Mouse (Mus musculus) olfactory bulb, adult 2 months (tissue): ENCODE measurements around the gene Lrrc8e. TPM values are rescaled to one million over a fixed set of nuclear protein-coding genes. Genes with fewer than 3 reads are reported as not detected.

Experiments
- H3K27ac ChIP-seq: fragments of 200-500 bp; 2 replicates; pipeline ENCODE4 v1.5.1; 2012; ENCODE audit warnings: low read depth, low read length; ENCODE audit not compliant: insufficient read depth
- H3K4me1 ChIP-seq: fragments of 200-500 bp; 2 replicates; pipeline ENCODE4 v1.6.1; 2012; ENCODE audit warnings: low read length; ENCODE audit not compliant: control insufficient read depth, insufficient read depth
- H3K4me3 ChIP-seq: fragments of 200-500 bp; 2 replicates; pipeline ENCODE4 v1.5.1; 2012; ENCODE audit warnings: mild to moderate bottlenecking, low read depth, low read length, moderate library complexity; ENCODE audit not compliant: insufficient read depth
- CTCF ChIP-seq: fragments of 200-500 bp; IDR thresholded peaks from 2 replicates; pipeline ENCODE4 v1.5.1; 2012; ENCODE audit warnings: low read depth, mild to moderate bottlenecking, low read length, moderate library complexity; ENCODE audit not compliant: insufficient read depth
- POLR2A ChIP-seq: fragments of 200-500 bp; IDR thresholded peaks from 2 replicates; pipeline ENCODE4 v1.6.1; 2012; ENCODE audit warnings: mild to moderate bottlenecking, low read depth, low read length, moderate library complexity; ENCODE audit not compliant: insufficient read depth
- WGBS: fragments of 180-500 bp; shearing (Covaris S2); methylation state at CpG from one replicate; pipeline ENCODE4 v1.1.7; 2018; 5-methylcytosine and 5-hydroxymethylcytosine counted together
- polyA plus RNA-seq: library from polyadenylated mRNA; stranded (reverse); fragments of >200 nt; gene quantifications from 2 replicates; pipeline ENCODE4 v1.2.4, GENCODE M21; 2012; ENCODE audit warnings: low replicate concordance; ENCODE audit not compliant: missing spikeins, insufficient read depth, insufficient read length

Lrrc8e gene
- polyA plus RNA-seq, 1 experiment, result not detected

DNA sequence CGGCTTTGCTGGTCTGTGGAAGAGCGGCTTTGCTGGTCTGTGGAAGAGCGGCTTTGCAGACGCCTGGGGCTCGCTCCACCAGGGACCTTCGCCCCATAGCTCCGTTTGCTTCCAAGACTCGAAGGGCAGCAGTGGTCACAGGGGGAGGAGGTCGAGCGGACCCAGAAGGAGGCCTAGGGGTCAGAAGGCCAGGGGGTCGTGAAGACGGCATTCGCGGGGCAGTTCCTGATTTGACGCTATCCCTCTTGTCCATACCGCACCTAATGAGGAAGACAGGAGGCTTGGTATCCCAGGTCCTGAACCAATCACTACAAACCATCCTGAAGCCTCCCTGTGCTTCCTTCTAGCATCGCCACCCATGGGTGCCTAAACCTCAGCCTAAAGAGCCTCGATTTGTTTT is 10.3 kb upstream of the Lrrc8e start:
- Histone ChIP-seq H3K27ac (no peak overlapping the region), H3K4me3 (peak overlapping the region; percentile 84), H3K4me1 (peaks cover 35% of the 10 kb centered on the region)
- WGBS, result 10% methylated on average over 18 of the region's 18 CpGs
- no peak for TF ChIP-seq CTCF
- no peak for TF ChIP-seq POLR2A

DNA sequence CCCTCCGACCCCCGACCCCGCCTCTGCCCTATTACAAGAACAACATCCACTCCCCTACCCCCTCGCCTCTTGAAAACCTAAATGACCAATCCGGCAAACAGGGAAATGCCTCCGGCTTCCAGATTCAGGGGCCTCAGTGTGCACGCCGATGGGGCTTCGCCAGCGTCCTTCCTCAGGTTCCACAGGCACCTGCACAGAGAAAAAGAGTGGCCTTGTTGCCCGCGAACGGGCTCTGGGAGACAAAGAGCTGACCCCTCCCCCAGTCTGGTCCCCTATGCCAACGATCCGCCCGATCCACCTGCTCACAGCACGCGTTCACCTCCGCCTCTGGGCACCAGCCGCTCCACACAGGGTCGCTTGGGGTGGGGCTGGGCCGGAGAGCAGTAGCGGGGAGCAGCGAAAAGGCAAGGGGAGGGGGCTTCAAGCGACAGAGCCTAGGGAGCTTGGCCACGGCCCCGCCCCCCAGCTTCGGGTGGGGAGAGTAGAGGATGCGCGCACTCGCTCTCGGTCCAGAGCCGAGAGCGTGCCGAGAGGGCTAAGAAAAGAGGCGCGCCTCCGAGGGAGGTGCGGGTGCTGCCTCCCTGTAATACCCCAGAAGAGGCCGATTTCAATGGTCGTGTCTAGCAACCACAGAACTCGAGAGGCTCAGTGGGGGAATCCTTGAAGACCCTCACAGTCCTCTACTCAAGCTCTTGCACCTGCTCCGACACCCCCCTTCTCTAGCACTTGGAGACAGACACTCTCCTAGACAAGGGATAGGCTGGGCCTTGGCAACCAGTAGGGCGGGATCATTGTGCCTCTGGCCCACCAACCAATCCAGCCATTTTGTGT is 9.6 kb upstream of the Lrrc8e start, which contains the start of gene Prr36:
TSS of gene Prr36 (minus strand) at position 669 of the 831 bp plus-strand sequence.
- H3K4me1 ChIP-seq, result peaks cover 35% of the 10 kb centered on the region
- peak within 1 kb of the TSS; percentile 84 for H3K4me3 ChIP-seq
- TF ChIP-seq CTCF (no peak), POLR2A (peak; percentile 57; the same call in 1 of the 2 replicates)
- H3K27ac ChIP-seq, result peak within 1 kb of the TSS; percentile 29; the same call in 1 of the 2 replicates
- under 1% methylated on average over 44 of the region's 44 CpGs for whole genome bisulfite sequencing

DNA sequence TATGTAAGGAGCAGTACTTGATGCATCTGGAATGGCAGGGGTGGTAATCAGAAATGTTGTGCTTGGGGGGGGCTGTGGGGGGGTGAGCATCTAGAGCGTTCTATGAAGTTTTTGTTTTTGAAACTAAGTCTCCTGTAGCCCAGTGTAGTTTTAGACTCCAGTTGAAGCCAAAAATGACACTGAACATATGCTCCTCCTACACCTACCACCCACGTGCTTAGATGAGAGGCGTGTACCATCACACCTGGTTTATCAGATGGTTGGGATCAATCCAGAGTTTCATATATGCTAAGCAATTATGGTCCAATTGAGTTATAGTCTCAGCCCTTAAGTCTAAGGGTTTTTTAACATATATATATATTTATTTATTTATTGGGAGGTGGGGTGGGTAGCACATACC is 7.0 kb upstream of the Lrrc8e start:
- Histone ChIP-seq H3K4me1 (peaks cover 15% of the 10 kb centered on the region), H3K4me3 (no peak overlapping the region), H3K27ac (no peak overlapping the region)
- 84% methylated on average over 3 of the region's 3 CpGs for WGBS
- no peak for TF ChIP-seq CTCF
- TF ChIP-seq POLR2A, result no peak

GRCm38 (mm10) chr8:4222059-4222458 is 4.6 kb upstream of the Lrrc8e start:
- peaks cover 10% of the 10 kb centered on the region; the same call in 1 of the 2 replicates for H3K4me1 ChIP-seq
- TF ChIP-seq POLR2A, result no peak
- no peak for TF ChIP-seq CTCF
- H3K4me3 ChIP-seq, result no peak overlapping the region
- H3K27ac ChIP-seq, result no peak overlapping the region

GRCm38 (mm10) chr8:4226323-4226722 is 304 bp upstream of the Lrrc8e start:
- Histone ChIP-seq H3K27ac (no peak overlapping the region), H3K4me3 (no peak overlapping the region), H3K4me1 (peaks cover 12% of the 10 kb centered on the region; the same call in 1 of the 2 replicates)
- TF ChIP-seq POLR2A (no peak), CTCF (no peak)
- WGBS, result 51% methylated on average over 4 of the region's 4 CpGs

- no peak for TF ChIP-seq POLR2A
- no peak for TF ChIP-seq CTCF
- no peak overlapping the region for H3K27ac ChIP-seq
- WGBS, result 94% methylated on average over 4 of the region's 4 CpGs
These were observed 1.3 kb downstream of the Lrrc8e start for GRCm38 (mm10) chr8:4227919-4228318.

DNA sequence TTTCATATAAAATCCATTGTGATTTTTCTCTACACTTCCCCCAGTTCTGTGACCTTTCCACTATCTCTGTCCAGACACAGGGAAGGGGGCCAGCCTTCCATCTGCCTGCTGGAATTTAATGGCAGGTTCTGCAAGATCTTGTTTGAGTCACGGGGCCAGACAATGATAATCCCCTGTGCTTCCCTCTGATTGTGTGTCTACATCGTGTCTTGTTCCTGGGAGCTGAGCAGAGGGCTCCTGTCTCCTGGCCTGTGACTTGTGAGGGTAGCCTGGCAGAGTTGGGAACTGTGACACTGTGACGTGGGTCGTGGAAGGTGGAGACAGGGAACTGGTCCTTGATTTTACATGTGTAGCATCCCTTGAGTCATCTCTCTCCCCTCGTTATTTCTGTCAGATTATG is 3.2 kb downstream of the Lrrc8e start:
- Histone ChIP-seq H3K4me3 (no peak overlapping the region), H3K27ac (no peak overlapping the region), H3K4me1 (peaks cover 12% of the 10 kb centered on the region; the same call in 1 of the 2 replicates)
- TF ChIP-seq CTCF, result no peak
- no peak for TF ChIP-seq POLR2A
- 71% methylated on average over 5 of the region's 5 CpGs for WGBS

More at GRCm38 (mm10) chr8:4227919-4228318, 1.3 kb downstream of the Lrrc8e start:
- no peak overlapping the region for H3K4me3 ChIP-seq
- H3K4me1 ChIP-seq, result peaks cover 12% of the 10 kb centered on the region; the same call in 1 of the 2 replicates

GRCm38 (mm10) chr8:4230612-4231351 is 4.2 kb downstream of the Lrrc8e start:
- no peak overlapping the region for H3K27ac ChIP-seq
- 62% methylated on average over 10 of the region's 10 CpGs for WGBS
- peaks cover 12% of the 10 kb centered on the region; the same call in 1 of the 2 replicates for H3K4me1 ChIP-seq
- TF ChIP-seq CTCF, result no peak
- TF ChIP-seq POLR2A, result no peak
- H3K4me3 ChIP-seq, result no peak overlapping the region
